Mouse (Mus musculus) ES-Bruce4 (cell line): ENCODE data around the gene Rbl1. TPM values are rescaled to one million over a fixed set of nuclear protein-coding genes. Genes with fewer than 3 reads are reported as not detected.

Experiments
- H3K27ac ChIP-seq: 2 replicates; pipeline ENCODE4 v1.5.1; 2012; ENCODE audit warnings: low read length, inconsistent platforms; ENCODE audit not compliant: insufficient read depth
- H3K27me3 ChIP-seq: 2 replicates; pipeline ENCODE4 v1.6.1; 2012; ENCODE audit warnings: mild to moderate bottlenecking, low read length, inconsistent platforms; ENCODE audit not compliant: control insufficient read depth, poor library complexity, insufficient read depth, severe bottlenecking
- H3K36me3 ChIP-seq: 2 replicates; pipeline ENCODE4 v1.6.1; 2012; ENCODE audit warnings: inconsistent platforms, mild to moderate bottlenecking, low read length, moderate library complexity; ENCODE audit not compliant: control insufficient read depth, poor library complexity, insufficient read depth, severe bottlenecking
- H3K4me1 ChIP-seq: one replicate; pipeline ENCODE4 v1.8.1; 2011; ENCODE audit warnings: low read length; ENCODE audit not compliant: control insufficient read depth, insufficient read depth
- H3K4me3 ChIP-seq: 2 replicates; pipeline ENCODE4 v1.5.1; 2011; ENCODE audit warnings: low read depth, mild to moderate bottlenecking, low read length
- H3K9ac ChIP-seq: 2 replicates; pipeline ENCODE4 v1.6.1; 2012; ENCODE audit warnings: low read depth, mild to moderate bottlenecking, inconsistent platforms; ENCODE audit not compliant: poor library complexity, severe bottlenecking
- H3K9me3 ChIP-seq: replicated peaks from 2 replicates; pipeline ENCODE4 v1.6.1; 2012; ENCODE audit warnings: mild to moderate bottlenecking, low read length, inconsistent platforms; ENCODE audit not compliant: control insufficient read depth, poor library complexity, insufficient read depth, severe bottlenecking
- CTCF ChIP-seq: IDR thresholded peaks from one replicate; pipeline ENCODE4 v1.8.1; 2011; ENCODE audit warnings: low read depth, low read length
- EP300 ChIP-seq: IDR thresholded peaks from 2 replicates; pipeline ENCODE4 v1.6.1; 2011; ENCODE audit warnings: low read depth, low read length; ENCODE audit not compliant: insufficient read depth
- POLR2A ChIP-seq: IDR thresholded peaks from one replicate; pipeline ENCODE4 v1.8.1; 2011; ENCODE audit warnings: low read length; ENCODE audit not compliant: insufficient read depth
- polyA plus RNA-seq: library from polyadenylated mRNA; stranded (reverse); fragments of >200 nt; gene quantifications from 2 replicates; pipeline ENCODE4 v1.2.4, GENCODE M21; 2011; ENCODE audit warnings: low read depth; ENCODE audit not compliant: missing spikeins, insufficient read depth, insufficient read length

Rbl1 gene
- polyA plus RNA-seq, 1 experiment = 23.8 TPM

GRCm38 (mm10) chr2:157144132-157144531 is 60.2 kb downstream of the Rbl1 start:
- no peaks in the 10 kb centered on the region for H3K36me3 ChIP-seq
- H3K27ac ChIP-seq = 0 out of 2 replicates have a peak overlapping the region, but pooled peaks have one; percentile 28

GRCm38 (mm10) chr2:157141962-157142361 is 62.4 kb downstream of the Rbl1 start:
- no peak overlapping the region for H3K9ac ChIP-seq
- H3K4me1 ChIP-seq = peaks cover 6% of the 10 kb centered on the region
- TF ChIP-seq POLR2A = no peak
- TF ChIP-seq CTCF = no peak
- no peak for TF ChIP-seq EP300
- no peak overlapping the region for H3K27ac ChIP-seq
- no peaks in the 10 kb centered on the region for H3K27me3 ChIP-seq
- H3K4me3 ChIP-seq = no peak overlapping the region
- no peaks in the 10 kb centered on the region for H3K9me3 ChIP-seq
- no peaks in the 10 kb centered on the region for H3K36me3 ChIP-seq

More at GRCm38 (mm10) chr2:157144132-157144531, 60.2 kb downstream of the Rbl1 start:
- Histone ChIP-seq H3K9me3 (no peaks in the 10 kb centered on the region), H3K9ac (no peak overlapping the region), H3K4me1 (peaks cover 11% of the 10 kb centered on the region), H3K27me3 (no peaks in the 10 kb centered on the region), H3K4me3 (no peak overlapping the region)
- TF ChIP-seq EP300 (peak; percentile 74), POLR2A (no peak)

- H3K27me3 ChIP-seq = no peaks in the 10 kb centered on the region
- H3K4me3 ChIP-seq = no peak overlapping the region
- no peak overlapping the region for H3K27ac ChIP-seq
- TF ChIP-seq CTCF (no peak), POLR2A (no peak), EP300 (no peak)
- no peaks in the 10 kb centered on the region for H3K9me3 ChIP-seq
- H3K36me3 ChIP-seq = no peaks in the 10 kb centered on the region
- peaks cover 2% of the 10 kb centered on the region for H3K4me1 ChIP-seq
- no peak overlapping the region for H3K9ac ChIP-seq
Measured at GRCm38 (mm10) chr2:157139251-157139802, 65.0 kb downstream of the Rbl1 start.

- Histone ChIP-seq H3K27me3 (no peaks in the 10 kb centered on the region), H3K27ac (no peak overlapping the region), H3K4me3 (no peak overlapping the region), H3K36me3 (no peaks in the 10 kb centered on the region), H3K9ac (no peak overlapping the region), H3K4me1 (no peaks in the 10 kb centered on the region), H3K9me3 (no peaks in the 10 kb centered on the region)
- TF ChIP-seq CTCF = no peak
- TF ChIP-seq POLR2A = no peak
- no peak for TF ChIP-seq EP300
Measured at GRCm38 (mm10) chr2:157138808-157139207, 65.5 kb downstream of the Rbl1 start.

- Histone ChIP-seq H3K9ac (no peak overlapping the region), H3K36me3 (no peaks in the 10 kb centered on the region), H3K9me3 (no peaks in the 10 kb centered on the region), H3K4me3 (no peak overlapping the region), H3K27ac (no peak overlapping the region), H3K4me1 (no peaks in the 10 kb centered on the region), H3K27me3 (no peaks in the 10 kb centered on the region)
- TF ChIP-seq EP300 = no peak
Measured at GRCm38 (mm10) chr2:157137959-157138731, 66.2 kb downstream of the Rbl1 start.

- H3K27me3 ChIP-seq = no peaks in the 10 kb centered on the region
- no peak overlapping the region for H3K4me3 ChIP-seq
- H3K36me3 ChIP-seq = no peaks in the 10 kb centered on the region
- H3K9ac ChIP-seq = no peak overlapping the region
- TF ChIP-seq EP300 (no peak), POLR2A (no peak), CTCF (no peak)
- no peaks in the 10 kb centered on the region for H3K4me1 ChIP-seq
- no peaks in the 10 kb centered on the region for H3K9me3 ChIP-seq
- no peak overlapping the region for H3K27ac ChIP-seq
Measured at GRCm38 (mm10) chr2:157136646-157137045, 67.7 kb downstream of the Rbl1 start.
